Mouse (Mus musculus) granulocyte monocyte progenitor cell, adult 5-6 weeks (primary cell): ENCODE data around the gene Dhcr24. TPM values are rescaled to one million over a fixed set of nuclear protein-coding genes. Genes with fewer than 3 reads are reported as not detected.

Source experiments
- ATAC-seq: replicated peaks from 2 replicates; pipeline ENCODE4 v1.8.0; 2016; ENCODE audit warnings: mild to moderate bottlenecking, moderate TSS enrichment, inconsistent platforms; ENCODE audit not compliant: poor library complexity, severe bottlenecking
- total RNA-seq, 2 experiments: library from RNA; stranded (forward) in 1 of 2; stranded (reverse) in 1 of 2; fragments of 200-712, 200-1000 nt in 1 of 2; fragments of >200 nt in 1 of 2; fragmentation: Nextera tagmentation in 1 of 2; gene quantifications; 2 replicates each; pipeline ENCODE4 v1.2.3; 2014 to 2017

Dhcr24 gene
- total RNA-seq (2014; fragmentation: Nextera tagmentation), result 19.6 and 22.2 TPM in 2 replicates
- total RNA-seq (2017), result 8.7 and 14.4 TPM in 2 replicates

GRCm38 (mm10) chr4:106560846-106561781 lies at the start of gene Dhcr24:
TSS of gene Dhcr24 (plus strand) at chr4:106561038.
- ATAC-seq, result peak; percentile 78

GRCm38 (mm10) chr4:106514606-106515005 lies 46.2 kb upstream of the Dhcr24 start:
- no peak for ATAC-seq

- ATAC-seq, result no peak
Observed at GRCm38 (mm10) chr4:106522547-106522946, 38.3 kb upstream of the Dhcr24 start.

GRCm38 (mm10) chr4:106524131-106524530 lies 36.7 kb upstream of the Dhcr24 start:
- peak; percentile 48; the same call in 1 of the 2 replicates for ATAC-seq

- no peak for ATAC-seq
Observed at GRCm38 (mm10) chr4:106525001-106525400, 35.8 kb upstream of the Dhcr24 start.

- no peak for ATAC-seq
Observed at GRCm38 (mm10) chr4:106527856-106528547, 32.8 kb upstream of the Dhcr24 start.

- ATAC-seq, result peak; percentile 97
Observed at GRCm38 (mm10) chr4:106529375-106530112, 31.3 kb upstream of the Dhcr24 start.

GRCm38 (mm10) chr4:106530113-106530482 lies 30.7 kb upstream of the Dhcr24 start:
- ATAC-seq, result no peak

- no peak for ATAC-seq
Observed at GRCm38 (mm10) chr4:106533421-106534080, 27.3 kb upstream of the Dhcr24 start.

GRCm38 (mm10) chr4:106534256-106534655 lies 26.6 kb upstream of the Dhcr24 start:
- no peak for ATAC-seq

GRCm38 (mm10) chr4:106539756-106540155 lies 21.1 kb upstream of the Dhcr24 start:
- no peak for ATAC-seq

- ATAC-seq, result no peak
Observed at GRCm38 (mm10) chr4:106541491-106541890, 19.3 kb upstream of the Dhcr24 start.

GRCm38 (mm10) chr4:106542211-106542610 lies 18.6 kb upstream of the Dhcr24 start:
- ATAC-seq, result no peak

GRCm38 (mm10) chr4:106545817-106546373 lies 14.9 kb upstream of the Dhcr24 start:
- peak; percentile 53 for ATAC-seq

- ATAC-seq, result no peak
Observed at GRCm38 (mm10) chr4:106546896-106547295, 13.9 kb upstream of the Dhcr24 start.

- no peak for ATAC-seq
Observed at GRCm38 (mm10) chr4:106548113-106548512, 12.7 kb upstream of the Dhcr24 start.

GRCm38 (mm10) chr4:106550516-106551166 lies 10.2 kb upstream of the Dhcr24 start:
- no peak for ATAC-seq

GRCm38 (mm10) chr4:106557262-106557661 lies 3.6 kb upstream of the Dhcr24 start:
- no peak for ATAC-seq

- no peak for ATAC-seq
Observed at GRCm38 (mm10) chr4:106557978-106558377, 2.9 kb upstream of the Dhcr24 start.
